Mouse (Mus musculus) cerebellum, postnatal 14 days (tissue): ENCODE measurements around the gene Tas2r103.

ENCODE experiments used
- DNase-seq, 2 experiments: peaks; one replicate each; pipeline ENCODE4 v3.0.0; 2021; ENCODE audit warnings: mixed read lengths in 2 of 2

Gene Tas2r103

DNA sequence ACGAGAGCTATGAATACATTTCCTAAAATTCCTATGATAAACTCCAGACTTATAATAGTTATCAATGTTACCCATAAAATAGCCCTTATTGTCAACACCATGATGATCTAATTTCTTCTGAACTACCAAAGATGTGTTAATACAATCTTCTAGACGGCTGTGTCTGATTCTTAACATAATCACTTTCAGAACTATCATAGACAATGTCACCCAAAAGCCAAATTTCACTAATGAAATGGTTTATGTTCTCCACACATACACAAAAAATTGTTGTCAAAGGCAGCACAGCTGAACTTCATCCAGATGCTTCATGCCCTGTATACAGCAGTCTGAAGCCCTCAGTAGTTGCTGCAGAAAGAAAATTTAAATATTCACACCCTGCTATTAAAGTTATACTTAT lies at the start of gene Tas2r103:
Gene Tas2r103, minus strand, starts transcription at position 101 of the 400 bp plus-strand sequence.
- DNase-seq = no peak

DNA sequence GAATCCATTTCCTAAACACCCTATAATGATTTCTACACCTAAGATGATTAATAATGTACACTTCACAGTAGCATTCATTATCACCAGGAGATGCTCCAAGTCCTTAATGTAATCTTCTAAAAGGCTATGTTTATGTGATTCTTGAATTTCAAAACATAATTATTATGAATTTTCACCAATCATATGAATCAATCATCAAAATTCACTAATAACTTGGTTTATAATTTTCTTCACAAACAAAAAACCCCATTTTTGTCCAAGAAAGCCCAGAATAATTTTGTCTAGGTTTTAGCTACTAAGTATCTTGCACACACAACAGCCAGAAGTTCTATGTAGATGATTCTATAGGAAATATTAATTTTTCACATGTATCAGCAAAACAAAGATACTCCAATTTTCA lies 18.8 kb upstream of the Tas2r103 start, which contains the start of gene Tas2r140:
Gene Tas2r140, minus strand, starts transcription at position 101 of the 400 bp plus-strand sequence.
- no peak for DNase-seq
